Mouse (Mus musculus): ENCODE measurements around the gene Rimbp3. TPM values are rescaled to one million over a fixed set of nuclear protein-coding genes. Genes with fewer than 3 reads are reported as not detected.
A peak's percentile ranks its signal among the peaks of the same experiment; 100 is the strongest.

Gene Rimbp3
- total RNA-seq, 2 experiments from 2014 or later, result 0.05 TPM; not detected in 1

- DNase-seq, result peak; percentile 56
- no peak for TF ChIP-seq CTCF (IDR thresholded peaks at IDR 0.05)
- no peak overlapping the region for H3K27ac ChIP-seq
Observed at GRCm38 (mm10) chr16:17251539-17251938, 43.1 kb downstream of the Rimbp3 start.

GRCm38 (mm10) chr16:17252086-17252726, 43.8 kb downstream of the Rimbp3 start:
- no peak overlapping the region for H3K27ac ChIP-seq
- TF ChIP-seq CTCF (IDR thresholded peaks at IDR 0.05), result no peak
- H3K4me3 ChIP-seq, result no peak overlapping the region
- DNase-seq, result no peak
- intact Hi-C loops (cut with DNase I), result no loop called here

More at GRCm38 (mm10) chr16:17251539-17251938, 43.1 kb downstream of the Rimbp3 start:
- intact Hi-C loops (cut with DNase I), result no loop called here
- no peak overlapping the region for H3K4me3 ChIP-seq

- H3K4me3 ChIP-seq, result no peak overlapping the region
- intact Hi-C loops (cut with DNase I), result no loop called here
- no peak for TF ChIP-seq CTCF (IDR thresholded peaks at IDR 0.05)
- DNase-seq, result no peak
- no peak overlapping the region for H3K27ac ChIP-seq
Observed at GRCm38 (mm10) chr16:17252841-17253240, 44.4 kb downstream of the Rimbp3 start.

- no peak for TF ChIP-seq CTCF (IDR thresholded peaks at IDR 0.05)
Observed at GRCm38 (mm10) chr16:17254005-17254597, 45.7 kb downstream of the Rimbp3 start.

GRCm38 (mm10) chr16:17255270-17255669, 46.9 kb downstream of the Rimbp3 start:
- no peak for DNase-seq
- no peak overlapping the region for H3K4me3 ChIP-seq
- H3K27ac ChIP-seq, result no peak overlapping the region
- no peak for TF ChIP-seq CTCF (IDR thresholded peaks at IDR 0.05)
- intact Hi-C loops (cut with DNase I), result loop anchor here (5.0 kb wide), 1 partner anchor 43 kb away; no protein-coding TSS in a partner anchor

More at GRCm38 (mm10) chr16:17254005-17254597, 45.7 kb downstream of the Rimbp3 start:
- intact Hi-C loops (cut with DNase I), result no loop called here
- no peak overlapping the region for H3K4me3 ChIP-seq
- no peak overlapping the region for H3K27ac ChIP-seq
- DNase-seq, result no peak

- peak; percentile 33; the same call in 1 of the 2 replicates for TF ChIP-seq CTCF (IDR thresholded peaks at IDR 0.05)
- H3K27ac ChIP-seq, result peak overlapping the region; percentile 85
- intact Hi-C loops (cut with DNase I), result loop anchor here (5.0 kb wide), 1 partner anchor 45 kb away; no protein-coding TSS in a partner anchor
- DNase-seq, result peak; percentile 94
- H3K4me3 ChIP-seq, result no peak overlapping the region
Observed at GRCm38 (mm10) chr16:17257359-17257821, 49.0 kb downstream of the Rimbp3 start.

- no peak for TF ChIP-seq CTCF (IDR thresholded peaks at IDR 0.05)
- no peak overlapping the region for H3K4me3 ChIP-seq
- intact Hi-C loops (cut with DNase I), result loop anchor here (5.0 kb wide), 1 partner anchor 47 kb away; no protein-coding TSS in a partner anchor
- no peak overlapping the region for H3K27ac ChIP-seq
- no peak for DNase-seq
Observed at GRCm38 (mm10) chr16:17258917-17259316, 50.5 kb downstream of the Rimbp3 start.

- H3K4me3 ChIP-seq, result no peak overlapping the region
- DNase-seq, result peak; percentile 11
- H3K27ac ChIP-seq, result peak overlapping the region; percentile 51
- no peak for TF ChIP-seq CTCF (IDR thresholded peaks at IDR 0.05)
- intact Hi-C loops (cut with DNase I), result no loop called here
Observed at GRCm38 (mm10) chr16:17261341-17261740, 52.9 kb downstream of the Rimbp3 start.

Other genes starting within 250 kb of the Rimbp3 start
- 100 to 1,000 TPM in 1 of 2 experiments, 10 to 100 TPM in 1; 92.3 to 112 TPM for gene Mapk1, start 225.2 kb upstream of the Rimbp3 start, total RNA-seq (2021)
- 1 to 10 TPM in 1 of 2 experiments, under 1 TPM in 1; 0.43 to 1.5 TPM for gene Ypel1, start 138.9 kb upstream of the Rimbp3 start, total RNA-seq (2021)
- gene Ppil2, start 97.3 kb upstream of the Rimbp3 start, total RNA-seq (2021), result 10 to 100 TPM; 27.6 to 31.4 TPM
- gene 2610318N02Rik, start 83.4 kb upstream of the Rimbp3 start, total RNA-seq (2021), result not detected
- 1 to 10 TPM; 4.3 to 8.0 TPM for gene Sdf2l1, start 76.2 kb upstream of the Rimbp3 start, total RNA-seq (2021)
- gene Ydjc, start 64.0 kb upstream of the Rimbp3 start, total RNA-seq (2021), result under 1 TPM in 1 of 2 experiments, not detected in 1; 0.31 TPM
- gene Ccdc116, start 61.4 kb upstream of the Rimbp3 start, total RNA-seq (2021), result under 1 TPM in 1 of 2 experiments, not detected in 1; 0.11 TPM
- gene Ube2l3, start 6.0 kb upstream of the Rimbp3 start, total RNA-seq (2021), result 100 to 1,000 TPM; 143 to 150 TPM
- gene Hic2, start 25.0 kb downstream of the Rimbp3 start, total RNA-seq (2021), result 1 to 10 TPM; 1.1 to 1.8 TPM
- gene Tmem191c, start 67.5 kb downstream of the Rimbp3 start, total RNA-seq (2021), result 1 to 10 TPM in 1 of 2 experiments, under 1 TPM in 1; 0.92 to 1.7 TPM
- under 1 TPM; 0.15 to 0.28 TPM for gene Serpind1, start 122.8 kb downstream of the Rimbp3 start, total RNA-seq (2021)
- 10 to 100 TPM; 18.4 to 25.0 TPM for gene Snap29, start 197.4 kb downstream of the Rimbp3 start, total RNA-seq (2021)
- gene Pi4ka, start 197.7 kb downstream of the Rimbp3 start, total RNA-seq (2021), result 10 to 100 TPM; 20.2 to 24.3 TPM
- gene Crkl, start 243.4 kb downstream of the Rimbp3 start, total RNA-seq (2021), result 10 to 100 TPM; 21.6 to 28.3 TPM